ENCODE assay signal across 8 mouse cellular contexts in genomic region chr9:107986376-107986775, GRCm38 (mm10). TPM values are rescaled to one million over a fixed set of nuclear protein-coding genes. Genes with fewer than 3 reads are reported as not detected.
DNase-seq lines count a peak whose midpoint lies in the region; ATAC-seq and TF ChIP-seq lines count a peak whose summit lies in the region.

No protein-coding gene starts in this region.

- peak; percentile 39 for ATAC-seq in erythroid progenitor cell, adult 5-6 weeks (replicated peaks; ENCODE audit: low FRiP score, poor library complexity, severe bottlenecking)
- 0 out of 2 replicates have a peak, but pooled peaks have one; percentile 7 for ATAC-seq in heart, embryonic 15.5 days (replicated peaks; ENCODE audit: insufficient number of reproducible peaks, insufficient read depth, low FRiP score, low read depth)
- ATAC-seq in liver, embryonic 16.5 days (ENCODE audit: low read depth), result peak; percentile 19
- peak; percentile 74 for ATAC-seq in neural tube, embryonic 12.5 days (ENCODE audit: low FRiP score, low read depth)

- peak; percentile 59 for TF ChIP-seq CTCF in bone marrow macrophage, adult 2 months (IDR thresholded peaks at IDR 0.05; ENCODE audit: low read depth, low read length)
- peak; percentile 75; the same call in 1 of the 2 replicates for TF ChIP-seq CTCF in testis, adult 2 months (IDR thresholded peaks at IDR 0.05; ENCODE audit: control insufficient read depth, insufficient read depth, insufficient replicate concordance, low read depth, low read length)

- no peak overlapping the region for H3K9ac ChIP-seq in heart, embryonic 15.5 days
- peak overlapping the region; percentile 90 for H3K9ac ChIP-seq in liver, embryonic 16.5 days (ENCODE audit: low read depth, low read length)
- no peak overlapping the region for H3K9ac ChIP-seq in neural tube, embryonic 12.5 days

- H3K4me3 ChIP-seq in bone marrow macrophage, adult 2 months (ENCODE audit: insufficient read depth, low read length), result peak overlapping the region; percentile 86
- H3K4me3 ChIP-seq in heart, embryonic 15.5 days, result peak overlapping the region; percentile 65
- H3K4me3 ChIP-seq in liver, embryonic 16.5 days (ENCODE audit: low read depth, low read length), result peak overlapping the region; percentile 91
- peak overlapping the region; percentile 62 for H3K4me3 ChIP-seq in neural tube, embryonic 12.5 days
- peak overlapping the region; percentile 2; the same call in 1 of the 2 replicates for H3K4me3 ChIP-seq in testis, adult 2 months (ENCODE audit: control insufficient read depth, low read depth, low read length)

- H3K4me1 ChIP-seq in bone marrow macrophage, adult 2 months (ENCODE audit: control insufficient read depth, insufficient read depth, low read length), result peaks cover 35% of the 10 kb centered on the region
- H3K4me1 ChIP-seq in heart, embryonic 15.5 days (replicated peaks), result peaks cover 43% of the 10 kb centered on the region
- peaks cover 46% of the 10 kb centered on the region for H3K4me1 ChIP-seq in liver, embryonic 16.5 days (ENCODE audit: control insufficient read depth, low read depth, low read length)
- peaks cover 36% of the 10 kb centered on the region for H3K4me1 ChIP-seq in neural tube, embryonic 12.5 days
- H3K4me1 ChIP-seq in testis, adult 2 months (ENCODE audit: control insufficient read depth, insufficient read depth, low read length), result peaks cover 10% of the 10 kb centered on the region

- H3K27me3 ChIP-seq in heart, embryonic 15.5 days, result no peaks in the 10 kb centered on the region
- no peaks in the 10 kb centered on the region for H3K27me3 ChIP-seq in liver, embryonic 16.5 days (ENCODE audit: control insufficient read depth, insufficient read depth, low read depth, low read length)
- peaks cover 24% of the 10 kb centered on the region for H3K27me3 ChIP-seq in neural tube, embryonic 12.5 days (replicated peaks)
- H3K27me3 ChIP-seq in testis, adult 2 months (ENCODE audit: control insufficient read depth, insufficient read depth, low read length), result no peaks in the 10 kb centered on the region

- H3K9me3 ChIP-seq in heart, embryonic 15.5 days (replicated peaks), result no peaks in the 10 kb centered on the region
- no peaks in the 10 kb centered on the region for H3K9me3 ChIP-seq in liver, embryonic 16.5 days (replicated peaks; ENCODE audit: control insufficient read depth, low read length)
- H3K9me3 ChIP-seq in neural tube, embryonic 12.5 days, result no peaks in the 10 kb centered on the region

- TF ChIP-seq POLR2A in bone marrow macrophage, adult 2 months (IDR thresholded peaks at IDR 0.05; ENCODE audit: borderline replicate concordance, low read depth, low read length), result no peak
- TF ChIP-seq POLR2A in testis, adult 2 months (IDR thresholded peaks at IDR 0.05; ENCODE audit: control insufficient read depth, low read depth, low read length), result no peak

- no peaks in the 10 kb centered on the region for H3K36me3 ChIP-seq in heart, embryonic 15.5 days
- H3K36me3 ChIP-seq in liver, embryonic 16.5 days (ENCODE audit: control insufficient read depth, insufficient read depth), result peaks cover 23% of the 10 kb centered on the region
- no peaks in the 10 kb centered on the region for H3K36me3 ChIP-seq in neural tube, embryonic 12.5 days
- no peaks in the 10 kb centered on the region for H3K36me3 ChIP-seq in testis, adult 2 months (ENCODE audit: control insufficient read depth, insufficient read depth, low read length)

- H3K27ac ChIP-seq in bone marrow macrophage, adult 2 months (ENCODE audit: insufficient read depth, low read depth, low read length), result no peak overlapping the region
- H3K27ac ChIP-seq in heart, embryonic 15.5 days, result peak overlapping the region; percentile 92
- H3K27ac ChIP-seq in liver, embryonic 16.5 days (ENCODE audit: low read length), result peak overlapping the region; percentile 40; the same call in 1 of the 2 replicates
- no peak overlapping the region for H3K27ac ChIP-seq in neural tube, embryonic 12.5 days
- no peak overlapping the region for H3K27ac ChIP-seq in testis, adult 2 months (ENCODE audit: control insufficient read depth, insufficient read depth, low read depth, low read length)

- peak; percentile 73 for DNase-seq in CD4-positive helper T cell, adult 2 months (ENCODE audit: low read depth, low spot score)
- peak; percentile 87 for DNase-seq in kidney, postnatal 14 days

- peak overlapping the region; percentile 75 for H3K4me2 ChIP-seq in heart, embryonic 15.5 days
- H3K4me2 ChIP-seq in liver, embryonic 16.5 days (ENCODE audit: low read depth, low read length), result peak overlapping the region; percentile 97
- H3K4me2 ChIP-seq in neural tube, embryonic 12.5 days (replicated peaks), result peak overlapping the region; percentile 88

- 3% methylated on average over 18 of the region's 18 CpGs for WGBS in heart, embryonic 15.5 days
- 2% methylated on average over 18 of the region's 18 CpGs for WGBS in liver, embryonic 16.5 days (ENCODE audit: insufficient replicate concordance)
- 6% methylated on average over 18 of the region's 18 CpGs for WGBS in neural tube, embryonic 12.5 days

RNA-seq across cellular contexts. Expression of gene Inka1, which starts 0.7 kb away (rescaled TPM):
- 13.7 and 18.2 TPM in 2 replicates for polyA plus RNA-seq in bone marrow macrophage, adult 2 months (2012; ENCODE audit: insufficient read depth, insufficient read length, missing spikeins)
- total RNA-seq in erythroid progenitor cell, adult 5-6 weeks (2015; ENCODE audit: low replicate concordance), result 26.0 and 44.3 TPM in 2 replicates
- 34.4 and 43.8 TPM in 2 replicates for total RNA-seq in erythroid progenitor cell, adult 5-6 weeks (2017; ENCODE audit: low replicate concordance)
- polyA plus RNA-seq in heart, embryonic 15.5 days (2015; fragmentation: Nextera tagmentation; extraction: Ambion mirVana), result 35.7 and 46.9 TPM in 2 replicates
- 41.0 and 46.1 TPM in 2 replicates for polyA plus RNA-seq in liver, embryonic 16.5 days (2015; fragmentation: Nextera tagmentation; extraction: Ambion mirVana)
- polyA plus RNA-seq in neural tube, embryonic 12.5 days (2016; fragmentation: Nextera tagmentation; extraction: Ambion mirVana), result 39.2 and 42.3 TPM in 2 replicates
- 0.57 and 1.2 TPM in 2 replicates for polyA plus RNA-seq in testis, adult 2 months (2012; rRNA removed)

RNA-seq across cellular contexts. Expression of gene Gm20661, which starts 3.5 kb away (rescaled TPM):
- polyA plus RNA-seq in bone marrow macrophage, adult 2 months (2012; ENCODE audit: insufficient read depth, insufficient read length, missing spikeins), result 1.3 TPM in 2 replicates
- total RNA-seq in erythroid progenitor cell, adult 5-6 weeks (2015; ENCODE audit: low replicate concordance), result 1.1 TPM in 1 of 2 replicates, not detected in the other
- total RNA-seq in erythroid progenitor cell, adult 5-6 weeks (2017; ENCODE audit: low replicate concordance), result 0.64 and 4.2 TPM in 2 replicates
- 2.8 and 4.3 TPM in 2 replicates for polyA plus RNA-seq in heart, embryonic 15.5 days (2015; fragmentation: Nextera tagmentation; extraction: Ambion mirVana)
- polyA plus RNA-seq in liver, embryonic 16.5 days (2015; fragmentation: Nextera tagmentation; extraction: Ambion mirVana), result 0.41 and 0.49 TPM in 2 replicates
- 2.0 and 2.2 TPM in 2 replicates for polyA plus RNA-seq in neural tube, embryonic 12.5 days (2016; fragmentation: Nextera tagmentation; extraction: Ambion mirVana)
- not detected in 2 replicates for polyA plus RNA-seq in testis, adult 2 months (2012; rRNA removed)

RNA-seq across cellular contexts. Expression of gene Cdhr4, which starts 5.9 kb away (rescaled TPM):
- polyA plus RNA-seq in bone marrow macrophage, adult 2 months (2012; ENCODE audit: insufficient read depth, insufficient read length, missing spikeins), result 5.2 TPM in 1 of 2 replicates, not detected in the other
- total RNA-seq in erythroid progenitor cell, adult 5-6 weeks (2015; ENCODE audit: low replicate concordance), result 14.8 TPM in 1 of 2 replicates, not detected in the other
- total RNA-seq in erythroid progenitor cell, adult 5-6 weeks (2017; ENCODE audit: low replicate concordance), result 13.3 TPM in 1 of 2 replicates, not detected in the other
- polyA plus RNA-seq in heart, embryonic 15.5 days (2015; fragmentation: Nextera tagmentation; extraction: Ambion mirVana), result 5.1 and 6.1 TPM in 2 replicates
- 1.0 and 1.2 TPM in 2 replicates for polyA plus RNA-seq in liver, embryonic 16.5 days (2015; fragmentation: Nextera tagmentation; extraction: Ambion mirVana)
- polyA plus RNA-seq in neural tube, embryonic 12.5 days (2016; fragmentation: Nextera tagmentation; extraction: Ambion mirVana), result 5.0 and 7.2 TPM in 2 replicates
- 387 and 461 TPM in 2 replicates for polyA plus RNA-seq in testis, adult 2 months (2012; rRNA removed)

RNA-seq across cellular contexts. Expression of gene Gm20662, which starts 9.8 kb away (rescaled TPM):
- 6.2 TPM in 1 of 2 replicates, not detected in the other for polyA plus RNA-seq in bone marrow macrophage, adult 2 months (2012; ENCODE audit: insufficient read depth, insufficient read length, missing spikeins)
- not detected in 2 replicates for total RNA-seq in erythroid progenitor cell, adult 5-6 weeks (2015; ENCODE audit: low replicate concordance)
- not detected in 2 replicates for total RNA-seq in erythroid progenitor cell, adult 5-6 weeks (2017; ENCODE audit: low replicate concordance)
- polyA plus RNA-seq in heart, embryonic 15.5 days (2015; fragmentation: Nextera tagmentation; extraction: Ambion mirVana), result 0.19 and 0.65 TPM in 2 replicates
- 0.22 and 0.48 TPM in 2 replicates for polyA plus RNA-seq in liver, embryonic 16.5 days (2015; fragmentation: Nextera tagmentation; extraction: Ambion mirVana)
- 0.89 and 1.5 TPM in 2 replicates for polyA plus RNA-seq in neural tube, embryonic 12.5 days (2016; fragmentation: Nextera tagmentation; extraction: Ambion mirVana)
- polyA plus RNA-seq in testis, adult 2 months (2012; rRNA removed), result 282 and 285 TPM in 2 replicates

RNA-seq across cellular contexts. Expression of gene Uba7, which starts 11.1 kb away (rescaled TPM):
- polyA plus RNA-seq in bone marrow macrophage, adult 2 months (2012; ENCODE audit: insufficient read depth, insufficient read length, missing spikeins), result 157 and 173 TPM in 2 replicates
- total RNA-seq in erythroid progenitor cell, adult 5-6 weeks (2015; ENCODE audit: low replicate concordance), result 365 and 400 TPM in 2 replicates
- total RNA-seq in erythroid progenitor cell, adult 5-6 weeks (2017; ENCODE audit: low replicate concordance), result 262 and 332 TPM in 2 replicates
- polyA plus RNA-seq in heart, embryonic 15.5 days (2015; fragmentation: Nextera tagmentation; extraction: Ambion mirVana), result 22.6 and 32.8 TPM in 2 replicates
- 43.8 and 47.7 TPM in 2 replicates for polyA plus RNA-seq in liver, embryonic 16.5 days (2015; fragmentation: Nextera tagmentation; extraction: Ambion mirVana)
- polyA plus RNA-seq in neural tube, embryonic 12.5 days (2016; fragmentation: Nextera tagmentation; extraction: Ambion mirVana), result 11.7 and 12.2 TPM in 2 replicates
- 2.0 and 3.5 TPM in 2 replicates for polyA plus RNA-seq in testis, adult 2 months (2012; rRNA removed)

Comparison
In these comparisons a context has a peak if more than half of its experiments do, and no peak if none do; other contexts are left out.
1. H3K27ac ChIP-seq: peak in heart, embryonic 15.5 days (single experiment) and liver, embryonic 16.5 days (single experiment); none in bone marrow macrophage, adult 2 months (single experiment), neural tube, embryonic 12.5 days (single experiment) and testis, adult 2 months (single experiment).
2. H3K4me3 ChIP-seq: peak in every context shown above with its lines; median percentile 91 in liver, embryonic 16.5 days; 86 in bone marrow macrophage, adult 2 months; 65 in heart, embryonic 15.5 days; 62 in neural tube, embryonic 12.5 days; 2 in testis, adult 2 months.
3. ATAC-seq: peak in every context shown above with its lines; median percentile 74 in neural tube, embryonic 12.5 days; 39 in erythroid progenitor cell, adult 5-6 weeks; 19 in liver, embryonic 16.5 days; 7 in heart, embryonic 15.5 days.
4. RNA of gene Cdhr4, which starts 5.9 kb away (polyA plus RNA-seq): 387 to 461 TPM in testis, adult 2 months; 5.2 TPM in bone marrow macrophage, adult 2 months, 5.1 to 6.1 TPM in heart, embryonic 15.5 days, 5.0 to 7.2 TPM in neural tube, embryonic 12.5 days and 1.0 to 1.2 TPM in liver, embryonic 16.5 days; every median in the first group is over 10 times any median in the second.
5. Peak in every context shown above with its lines, with median percentiles within 50 percentile points of each other: H3K4me2 ChIP-seq.